In the genomic region with DNA sequence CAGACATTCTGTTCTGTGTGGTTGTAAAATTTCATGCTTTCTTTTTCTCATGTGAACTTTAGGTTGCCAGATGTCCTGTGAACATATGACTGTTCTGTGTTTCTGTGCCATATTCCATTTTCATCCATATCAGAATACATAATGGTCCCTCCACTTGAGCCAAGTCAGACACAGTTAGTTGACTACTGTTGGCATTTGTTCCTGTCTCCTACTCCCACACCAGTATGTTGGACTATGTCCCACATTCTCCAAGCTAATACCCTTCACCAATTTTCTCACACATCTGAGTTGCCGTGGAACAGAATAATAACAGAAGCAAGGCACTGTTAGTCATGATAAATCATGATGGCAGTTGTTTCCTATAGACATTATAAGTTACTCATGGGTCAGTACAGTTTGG, we compare ENCODE assay signal across 20 mouse cellular contexts. TPM values are rescaled to one million over a fixed set of nuclear protein-coding genes. Genes with fewer than 3 reads are reported as not detected.
"Had no signal": no experiment of that assay in that cellular context is flagged by ENCODE, and none has a peak within 500 bp of the region (broad histone marks: within the 10 kb centered on the region; RNA-seq: fewer than 3 reads in every experiment).

No protein-coding gene starts in this region.

- H3K4me3 ChIP-seq: layer of hippocampus, adult 2 months; liver, embryonic 15.5 days; megakaryocyte, embryonic 14.5 days; midbrain, embryonic 15.5 days; neural tube, embryonic 12.5 days had no signal

- H3K4me2 ChIP-seq: liver, embryonic 11.5 days; liver, embryonic 15.5 days; midbrain, embryonic 11.5 days; midbrain, embryonic 15.5 days; neural tube, embryonic 12.5 days had no signal

- H3K4me1 ChIP-seq: liver, embryonic 15.5 days; megakaryocyte, embryonic 14.5 days; midbrain, embryonic 15.5 days; neural tube, embryonic 12.5 days had no signal

- H3K9ac ChIP-seq: liver, embryonic 15.5 days; midbrain, embryonic 15.5 days; neural tube, embryonic 12.5 days had no signal

- H3K27me3 ChIP-seq: liver, embryonic 15.5 days; megakaryocyte, embryonic 14.5 days; midbrain, embryonic 15.5 days; neural tube, embryonic 12.5 days had no signal

- H3K27ac ChIP-seq: kidney, postnatal 0 days; liver, embryonic 15.5 days; macrophage; midbrain, embryonic 15.5 days; neural tube, embryonic 12.5 days had no signal

- ATAC-seq: inflammation-experienced regulatory T-cells, adult 6 months; lung, postnatal 0 days; midbrain, embryonic 15.5 days had no signal

- DNase-seq: kidney, adult 11 months; kidney, adult 9 months; kidney, postnatal 36 days; lung, adult 2 months; right cerebral cortex, postnatal 4 days; spleen, adult 18-20 months had no signal

- H3K9me3 ChIP-seq: liver, embryonic 15.5 days; megakaryocyte, embryonic 14.5 days; midbrain, embryonic 15.5 days; neural tube, embryonic 12.5 days had no signal

- H3K36me3 ChIP-seq: liver, embryonic 15.5 days; midbrain, embryonic 15.5 days; neural tube, embryonic 12.5 days had no signal

RNA-seq across cellular contexts. Expression of a gene that starts 9.9 kb away (rescaled TPM):
- total RNA-seq: left cerebral cortex, adult 18-20 months; monocyte, adult 5-6 weeks; neutrophil, adult 5-6 weeks had no signal
- polyA plus RNA-seq: inflammation-experienced regulatory T-cells, adult 6 months; macrophage had no signal
